Comparison of ENCODE assay signal across 8 mouse cellular contexts in the genomic region with DNA sequence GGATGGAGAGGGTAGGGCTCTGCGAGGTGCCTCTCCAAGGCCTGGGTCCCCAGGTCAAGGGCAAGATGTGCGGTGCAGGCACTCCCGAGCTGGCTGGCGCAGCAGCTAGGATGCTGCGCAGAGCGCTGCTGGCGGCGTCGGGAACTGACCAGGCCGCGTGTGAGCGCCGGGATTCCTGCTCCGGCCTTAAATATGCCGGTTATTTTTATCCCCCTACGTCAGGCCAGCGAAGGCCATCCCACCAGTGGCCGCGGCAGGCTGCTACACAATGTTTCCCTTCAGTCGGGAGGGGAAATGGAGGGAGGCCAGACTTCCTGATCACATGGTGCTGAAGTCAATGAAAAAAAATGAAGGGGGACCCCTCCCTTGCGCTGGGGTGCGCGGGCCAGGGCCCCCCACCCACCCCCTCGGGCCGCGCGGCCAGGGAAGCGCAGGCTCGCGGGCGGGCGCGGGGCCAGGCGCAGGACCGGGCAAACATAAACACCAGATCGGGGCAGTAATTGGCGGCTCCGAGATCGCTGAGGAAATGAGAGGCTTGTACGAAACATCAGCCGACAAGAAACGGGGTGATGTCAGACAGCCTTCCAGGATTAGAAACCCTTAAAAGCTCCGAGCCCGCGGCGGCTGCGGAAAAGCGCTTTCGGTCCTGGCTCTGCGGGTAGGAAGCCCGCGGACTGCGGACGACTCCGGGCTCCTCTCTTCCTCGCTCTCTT.
DNase-seq lines count a peak whose midpoint lies in the region; ATAC-seq and TF ChIP-seq lines count a peak whose summit lies in the region.

No protein-coding gene starts in this region.

- no peaks in the 10 kb centered on the region for H3K79me2 ChIP-seq in heart, adult 2 months (replicated peaks; ENCODE audit: control insufficient read depth, insufficient read depth, low read length)

- intact Hi-C loops in heart, adult 2 months (cut with DNase I): loop anchor here (1.0 to 5.0 kb wide), 3 partner anchors 28 to 841 kb away; partner anchors contain the start of gene Klf4

- H3K9ac ChIP-seq in embryonic facial prominence, embryonic 11.5 days (replicated peaks; ENCODE audit: low read length): peak overlapping the region; percentile 66
- peak overlapping the region; percentile 77 for H3K9ac ChIP-seq in heart, adult 2 months (ENCODE audit: low read depth, low read length)
- H3K9ac ChIP-seq in limb, embryonic 12.5 days (replicated peaks): peak overlapping the region; percentile 60
- H3K9ac ChIP-seq in midbrain, embryonic 14.5 days (replicated peaks; ENCODE audit: low read length): peak overlapping the region; percentile 75

- TF ChIP-seq EP300 in heart, adult 2 months (IDR thresholded peaks at IDR 0.05; ENCODE audit: insufficient read depth, low read depth, low read length): peak; percentile 86; the same call in 1 of the 2 replicates

- 0 out of 2 replicates have a peak, but pooled peaks cover 2% of the 10 kb centered on the region for H3K27me3 ChIP-seq in embryonic facial prominence, embryonic 11.5 days (ENCODE audit: control insufficient read depth, insufficient read depth, low read length)
- no peaks in the 10 kb centered on the region for H3K27me3 ChIP-seq in heart, adult 2 months (ENCODE audit: control insufficient read depth, insufficient read depth, low read length)
- H3K27me3 ChIP-seq in limb, embryonic 12.5 days: peaks cover 35% of the 10 kb centered on the region
- no peaks in the 10 kb centered on the region for H3K27me3 ChIP-seq in midbrain, embryonic 14.5 days (ENCODE audit: control insufficient read depth, insufficient read depth, low read length)
- H3K27me3 ChIP-seq in small intestine, adult 2 months (ENCODE audit: control insufficient read depth, insufficient read depth, low read length): peaks cover 5% of the 10 kb centered on the region; the same call in 1 of the 2 replicates

- TF ChIP-seq POLR2A in heart, adult 2 months (IDR thresholded peaks at IDR 0.05; ENCODE audit: insufficient read depth, low read depth, low read length): peak; percentile 99
- peak; percentile 58; the same call in 1 of the 2 replicates for TF ChIP-seq POLR2A in small intestine, adult 2 months (IDR thresholded peaks at IDR 0.05; ENCODE audit: low read depth, low read length)

- peak; percentile 76 for TF ChIP-seq CTCF in heart, adult 2 months (IDR thresholded peaks at IDR 0.05)
- 0 out of 2 replicates have a peak, but pooled peaks have one; percentile 6 for TF ChIP-seq CTCF in small intestine, adult 2 months (IDR thresholded peaks at IDR 0.05; ENCODE audit: extremely low read depth, insufficient read length, insufficient replicate concordance, low read depth, low read length)

- H3K27ac ChIP-seq in embryonic facial prominence, embryonic 11.5 days (replicated peaks; ENCODE audit: low read depth, low read length): peak overlapping the region; percentile 81
- H3K27ac ChIP-seq in heart, adult 2 months: peak overlapping the region; percentile 99
- peak overlapping the region; percentile 94 for H3K27ac ChIP-seq in limb, embryonic 12.5 days
- peak overlapping the region; percentile 91 for H3K27ac ChIP-seq in midbrain, embryonic 14.5 days (replicated peaks; ENCODE audit: low read depth, low read length)
- H3K27ac ChIP-seq in small intestine, adult 2 months (ENCODE audit: insufficient read depth, low read depth, low read length): peak overlapping the region; percentile 63

- no peaks in the 10 kb centered on the region for H3K9me3 ChIP-seq in embryonic facial prominence, embryonic 11.5 days (replicated peaks; ENCODE audit: control insufficient read depth, low read length)
- no peaks in the 10 kb centered on the region for H3K9me3 ChIP-seq in limb, embryonic 12.5 days
- no peaks in the 10 kb centered on the region for H3K9me3 ChIP-seq in midbrain, embryonic 14.5 days (ENCODE audit: control insufficient read depth, low read length)

- peak overlapping the region; percentile 48 for H3K4me3 ChIP-seq in embryonic facial prominence, embryonic 11.5 days (ENCODE audit: low read depth, low read length)
- H3K4me3 ChIP-seq in heart, adult 2 months: peak overlapping the region; percentile 62
- peak overlapping the region; percentile 52 for H3K4me3 ChIP-seq in limb, embryonic 12.5 days (replicated peaks)
- H3K4me3 ChIP-seq in midbrain, embryonic 14.5 days (replicated peaks; ENCODE audit: low read depth, low read length): peak overlapping the region; percentile 57
- peak overlapping the region; percentile 63 for H3K4me3 ChIP-seq in small intestine, adult 2 months (ENCODE audit: low read depth, low read length)

- WGBS in embryonic facial prominence, embryonic 11.5 days: under 1% methylated on average over 56 of the region's 56 CpGs
- under 1% methylated on average over 56 of the region's 56 CpGs for WGBS in heart, adult 2 months
- WGBS in limb, embryonic 12.5 days: under 1% methylated on average over 52 of the region's 56 CpGs
- whole genome bisulfite sequencing in midbrain, embryonic 14.5 days: under 1% methylated on average over 56 of the region's 56 CpGs
- under 1% methylated on average over 56 of the region's 56 CpGs for WGBS in small intestine, adult 2 months

- H3K36me3 ChIP-seq in embryonic facial prominence, embryonic 11.5 days (replicated peaks; ENCODE audit: control insufficient read depth, insufficient read depth, low read depth, low read length): no peaks in the 10 kb centered on the region
- no peaks in the 10 kb centered on the region for H3K36me3 ChIP-seq in heart, adult 2 months (ENCODE audit: control insufficient read depth, insufficient read depth, low read length)
- H3K36me3 ChIP-seq in limb, embryonic 12.5 days: no peaks in the 10 kb centered on the region
- no peaks in the 10 kb centered on the region for H3K36me3 ChIP-seq in midbrain, embryonic 14.5 days (ENCODE audit: control insufficient read depth, insufficient read depth, low read length)
- no peaks in the 10 kb centered on the region for H3K36me3 ChIP-seq in small intestine, adult 2 months (ENCODE audit: control insufficient read depth, insufficient read depth, low read length)

- peak; percentile 86 for ATAC-seq in embryonic facial prominence, embryonic 11.5 days (replicated peaks; ENCODE audit: insufficient number of reproducible peaks, low FRiP score, low TSS enrichment, low read depth)
- peak; percentile 90 for ATAC-seq in limb, embryonic 12.5 days (ENCODE audit: insufficient number of reproducible peaks, insufficient read depth, low FRiP score, low TSS enrichment, low read depth)
- ATAC-seq in midbrain, embryonic 14.5 days (ENCODE audit: low FRiP score, low TSS enrichment): peak; percentile 89
- ATAC-seq in activated CD4-positive, CD25-positive, alpha-beta regulatory T cell, adult 4 months: no peak

- no peaks in the 10 kb centered on the region for H3K4me1 ChIP-seq in embryonic facial prominence, embryonic 11.5 days (ENCODE audit: control insufficient read depth, insufficient read depth, low read length)
- H3K4me1 ChIP-seq in heart, adult 2 months (ENCODE audit: control insufficient read depth, insufficient read depth, low read length): peaks cover 15% of the 10 kb centered on the region
- H3K4me1 ChIP-seq in limb, embryonic 12.5 days (replicated peaks): peaks cover 21% of the 10 kb centered on the region
- peaks cover 9% of the 10 kb centered on the region for H3K4me1 ChIP-seq in midbrain, embryonic 14.5 days (ENCODE audit: control insufficient read depth, insufficient read depth, low read length)
- peaks cover 3% of the 10 kb centered on the region; the same call in 1 of the 2 replicates for H3K4me1 ChIP-seq in small intestine, adult 2 months (ENCODE audit: control insufficient read depth, insufficient read depth, insufficient read length, low read length)

- peak overlapping the region; percentile 84 for H3K4me2 ChIP-seq in embryonic facial prominence, embryonic 11.5 days (ENCODE audit: low read depth, low read length)
- peak overlapping the region; percentile 64 for H3K4me2 ChIP-seq in limb, embryonic 12.5 days
- H3K4me2 ChIP-seq in midbrain, embryonic 14.5 days (ENCODE audit: low read length): peak overlapping the region; percentile 80

- DNase-seq in adrenal gland, postnatal 14 days: peak; percentile 89
- DNase-seq in embryonic facial prominence, embryonic 11.5 days (ENCODE audit: low spot score): peak; percentile 81
- DNase-seq in heart, adult 2 months: peak; percentile 93 to 96
- DNase-seq in kidney, adult 9 months: peak; percentile 86
- peak; percentile 86 for DNase-seq in midbrain, embryonic 14.5 days
